Mouse (Mus musculus) embryonic fibroblast, embryonic 13.5 days (primary cell): ENCODE data around the gene Col4a4.

Source experiments
- CTCF ChIP-seq: IDR thresholded peaks from 2 replicates; pipeline ENCODE4 v1.5.1; 2011; ENCODE audit warnings: mild to moderate bottlenecking, control low read depth, low read length, moderate library complexity, borderline replicate concordance; ENCODE audit not compliant: insufficient read depth
- POLR2A ChIP-seq: IDR thresholded peaks from 2 replicates; pipeline ENCODE4 v1.6.1; 2011; ENCODE audit warnings: low read depth, mild to moderate bottlenecking, control low read depth, low read length, moderate library complexity

- no peak for TF ChIP-seq CTCF
- TF ChIP-seq POLR2A = no peak
These were observed 104.3 kb downstream of the Col4a4 start for GRCm38 (mm10) chr1:82482371-82482770.
